Mouse (Mus musculus) limb, embryonic 15.5 days (tissue): ENCODE results near the gene Zfhx3. TPM values are rescaled to one million over a fixed set of nuclear protein-coding genes. Genes with fewer than 3 reads are reported as not detected.
A peak's percentile ranks its signal among the peaks of the same experiment; 100 is the strongest.

Experiments
- ATAC-seq: fragments of 200-750 bp; cut with Nextera tagmentation; 2 replicates; pipeline ENCODE4 v1.8.0; 2017; ENCODE audit warnings: low read depth, moderate TSS enrichment; ENCODE audit not compliant: insufficient number of reproducible peaks, low FRiP score, low TSS enrichment
- H3K27ac ChIP-seq: fragments of 300-500 bp; sonication (generic); 2 replicates; pipeline ENCODE4 v1.5.1; 2015; ENCODE audit warnings: moderate library complexity, mild to moderate bottlenecking, inconsistent platforms
- H3K27me3 ChIP-seq: fragments of 300-500 bp; sonication (generic); 2 replicates; pipeline ENCODE4 v1.6.1; 2015; ENCODE audit warnings: inconsistent platforms
- H3K36me3 ChIP-seq: fragments of 300-500 bp; sonication (generic); 2 replicates; pipeline ENCODE4 v1.6.1; 2015; ENCODE audit warnings: inconsistent platforms
- H3K4me1 ChIP-seq: fragments of 300-500 bp; sonication (generic); 2 replicates; pipeline ENCODE4 v1.6.1; 2015; ENCODE audit warnings: inconsistent platforms
- H3K4me2 ChIP-seq: fragments of 300-500 bp; sonication (generic); 2 replicates; pipeline ENCODE4 v1.6.1; 2015; ENCODE audit warnings: mild to moderate bottlenecking, inconsistent platforms
- H3K4me3 ChIP-seq: fragments of 300-500 bp; sonication (generic); 2 replicates; pipeline ENCODE4 v1.5.1; 2015; ENCODE audit warnings: mild to moderate bottlenecking, inconsistent platforms
- H3K9ac ChIP-seq: fragments of 300-500 bp; sonication (generic); 2 replicates; pipeline ENCODE4 v1.6.1; 2015; ENCODE audit warnings: inconsistent platforms
- H3K9me3 ChIP-seq: fragments of 300-500 bp; sonication (generic); 2 replicates; pipeline ENCODE4 v1.6.1; 2016; ENCODE audit warnings: inconsistent platforms
- WGBS: fragments of 180-500 bp; shearing (Covaris S2); methylation state at CpG from one replicate; pipeline ENCODE4 v1.1.7; 2015; 5-methylcytosine and 5-hydroxymethylcytosine counted together
- polyA plus RNA-seq: library from polyadenylated mRNA; unstranded; fragments of >200 nt; fragmentation: Nextera tagmentation; extraction: Ambion mirVana; gene quantifications from 2 replicates; pipeline ENCODE4 v1.2.1, GENCODE M21; 2015

Zfhx3 gene
- polyA plus RNA-seq, 1 experiment from 2014 or later: 19.3 TPM

DNA sequence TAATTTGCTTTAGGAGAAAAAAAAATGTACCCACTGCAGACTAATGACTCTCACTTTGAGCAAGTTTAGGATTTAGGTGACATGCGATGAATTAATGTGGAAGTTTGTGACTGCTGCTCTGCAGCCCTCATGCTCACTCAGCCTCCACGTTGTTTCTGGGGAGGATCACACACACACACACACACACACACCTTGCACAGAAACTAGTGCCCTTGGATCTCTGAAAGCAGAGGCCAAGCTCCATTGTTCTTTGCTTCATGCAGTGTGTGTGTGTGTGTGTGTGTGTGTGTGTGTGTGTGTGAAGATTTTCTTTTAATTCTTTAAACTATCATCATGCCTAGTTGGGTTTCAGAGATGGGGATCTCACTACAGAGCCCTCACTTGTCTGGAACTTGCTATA, 1020.7 kb downstream of the Zfhx3 start:
- 67% methylated on average over 2 of the region's 2 CpGs for WGBS
- no peak overlapping the region for H3K4me3 ChIP-seq

DNA sequence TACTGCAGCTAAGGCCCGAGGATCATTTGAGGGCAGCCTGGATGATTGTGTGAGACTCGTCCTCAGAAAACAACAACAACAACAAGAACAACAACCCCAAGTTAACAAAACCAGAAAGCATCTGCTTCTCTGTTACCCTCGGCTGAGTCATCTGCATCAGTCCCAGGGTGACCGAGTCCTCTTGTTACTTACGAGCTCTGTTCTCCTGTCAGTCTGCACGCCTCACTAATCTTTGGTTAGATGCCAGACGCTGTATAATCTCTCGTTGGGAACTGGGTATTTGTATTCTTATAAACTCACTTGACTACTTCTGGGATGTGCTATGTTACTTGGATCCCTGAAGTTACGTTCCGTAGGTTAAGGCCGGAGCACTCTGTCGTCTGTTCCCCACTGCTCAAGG, 1023.6 kb downstream of the Zfhx3 start:
- no peaks in the 10 kb centered on the region for H3K9me3 ChIP-seq
- H3K27ac ChIP-seq: no peak overlapping the region
- H3K36me3 ChIP-seq: no peaks in the 10 kb centered on the region
- no peak for ATAC-seq
- no peaks in the 10 kb centered on the region for H3K4me1 ChIP-seq
- H3K27me3 ChIP-seq: no peaks in the 10 kb centered on the region
- no peak overlapping the region for H3K4me3 ChIP-seq
- H3K4me2 ChIP-seq: no peak overlapping the region
- WGBS: 72% methylated on average over 12 of the region's 12 CpGs
- no peak overlapping the region for H3K9ac ChIP-seq

More for the DNA sequence above, 1020.7 kb downstream of the Zfhx3 start:
- H3K9ac ChIP-seq: no peak overlapping the region
- no peak overlapping the region for H3K27ac ChIP-seq
- H3K27me3 ChIP-seq: no peaks in the 10 kb centered on the region
- H3K4me2 ChIP-seq: no peak overlapping the region
- no peaks in the 10 kb centered on the region for H3K9me3 ChIP-seq
- H3K36me3 ChIP-seq: no peaks in the 10 kb centered on the region
- H3K4me1 ChIP-seq: no peaks in the 10 kb centered on the region
- no peak for ATAC-seq

DNA sequence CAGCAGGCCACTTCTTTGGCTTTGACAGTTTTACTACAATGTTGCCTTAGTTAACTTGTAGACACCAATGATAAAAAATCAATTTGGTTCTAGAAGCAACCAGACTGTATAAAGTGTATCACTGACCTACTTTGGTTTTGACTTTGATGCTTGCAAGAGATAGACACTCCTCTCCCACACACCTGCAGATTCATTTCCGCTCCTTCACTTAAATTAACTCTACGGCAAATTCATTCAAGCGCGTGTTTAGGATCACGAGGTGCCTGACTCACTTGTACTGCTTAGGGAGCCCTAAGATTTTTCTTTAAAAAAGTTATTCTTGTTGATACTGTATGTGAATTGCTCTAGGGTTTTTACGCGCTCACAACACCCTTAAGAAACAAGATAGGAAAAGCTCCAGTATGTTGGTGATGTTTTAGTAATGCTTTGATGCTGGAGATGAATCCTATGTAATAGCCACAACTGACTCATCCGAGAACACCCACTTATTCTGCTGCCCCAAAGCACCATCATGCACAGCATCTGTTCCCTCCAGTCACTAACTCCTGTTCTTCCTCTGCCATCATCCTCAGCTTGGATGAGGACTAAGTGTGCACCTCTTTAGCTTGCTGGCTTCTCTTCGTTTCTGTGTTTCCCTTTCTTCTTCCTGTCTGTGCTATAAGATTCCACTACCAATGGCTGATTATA, 1031.3 kb downstream of the Zfhx3 start:
- no peak overlapping the region for H3K4me2 ChIP-seq
- no peaks in the 10 kb centered on the region for H3K27me3 ChIP-seq
- H3K4me3 ChIP-seq: no peak overlapping the region
- no peaks in the 10 kb centered on the region for H3K9me3 ChIP-seq
- no peak for ATAC-seq
- H3K9ac ChIP-seq: no peak overlapping the region
- H3K4me1 ChIP-seq: peaks cover 10% of the 10 kb centered on the region; the same call in 1 of the 2 replicates
- 87% methylated on average over 9 of the region's 9 CpGs for WGBS
- no peaks in the 10 kb centered on the region for H3K36me3 ChIP-seq
- no peak overlapping the region for H3K27ac ChIP-seq

DNA sequence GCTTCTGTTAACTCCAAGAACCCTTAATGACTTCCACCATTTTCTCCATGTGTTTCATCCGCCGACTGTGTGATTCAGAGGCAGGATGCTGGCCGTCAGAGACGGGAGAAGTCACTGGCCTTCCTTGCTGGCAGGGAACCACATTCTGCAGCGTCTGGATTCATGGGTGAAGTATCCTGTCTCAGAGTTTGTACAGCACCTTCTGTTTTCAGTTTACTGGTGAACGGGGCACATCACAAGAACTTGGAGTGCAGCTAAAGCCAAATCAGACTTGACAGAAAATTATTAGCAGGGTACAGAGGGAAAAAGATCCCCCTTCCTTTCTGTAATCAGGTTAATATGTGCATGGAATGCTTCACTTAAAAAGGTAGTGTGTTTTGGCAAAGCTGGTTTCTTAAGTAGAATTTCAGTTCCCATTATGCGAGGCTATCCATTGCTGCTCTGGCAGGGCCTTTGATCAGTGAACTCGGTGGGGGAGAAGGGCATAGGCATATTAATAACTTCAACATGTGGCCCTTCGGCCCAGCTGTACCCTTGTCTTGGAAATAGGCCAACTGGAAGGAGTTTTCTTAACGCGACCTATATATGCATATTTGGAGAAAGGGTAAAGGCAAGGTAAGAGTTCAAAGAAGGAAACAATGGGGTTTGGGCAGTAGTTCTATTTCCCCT, 1035.4 kb downstream of the Zfhx3 start:
- peaks cover 10% of the 10 kb centered on the region; the same call in 1 of the 2 replicates for H3K4me1 ChIP-seq
- peak overlapping the region; percentile 11; the same call in 1 of the 2 replicates for H3K27ac ChIP-seq
- no peaks in the 10 kb centered on the region for H3K27me3 ChIP-seq
- H3K4me3 ChIP-seq: no peak overlapping the region
- 15% methylated on average over 11 of the region's 11 CpGs for WGBS
- ATAC-seq: no peak
- H3K9me3 ChIP-seq: no peaks in the 10 kb centered on the region
- H3K36me3 ChIP-seq: no peaks in the 10 kb centered on the region
- 0 out of 2 replicates have a peak overlapping the region, but pooled peaks have one; percentile 1 for H3K4me2 ChIP-seq
- no peak overlapping the region for H3K9ac ChIP-seq

DNA sequence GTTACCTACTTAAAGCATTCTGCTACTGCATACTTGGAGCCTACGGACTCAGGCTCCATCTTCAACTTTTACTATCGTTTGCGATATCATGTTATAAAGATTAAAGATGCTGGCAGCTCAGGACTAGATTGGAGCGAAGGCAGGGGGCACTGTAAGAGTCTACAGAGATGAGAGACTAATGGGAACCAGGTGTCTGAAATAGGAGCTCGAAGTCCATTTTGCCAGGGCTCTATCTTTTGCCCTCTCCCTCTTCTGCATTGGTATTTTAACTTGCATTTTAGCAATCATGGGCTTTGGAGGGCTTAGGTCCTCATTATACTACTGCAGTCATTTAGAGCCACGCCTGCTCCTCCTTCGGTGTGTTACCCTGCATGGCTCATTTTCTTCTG, 1035.9 kb downstream of the Zfhx3 start:
- ATAC-seq: no peak
- Histone ChIP-seq H3K27me3 (no peaks in the 10 kb centered on the region), H3K27ac (peak overlapping the region; percentile 11; the same call in 1 of the 2 replicates), H3K36me3 (no peaks in the 10 kb centered on the region), H3K9me3 (no peaks in the 10 kb centered on the region), H3K4me3 (no peak overlapping the region), H3K4me2 (no peak overlapping the region), H3K4me1 (peaks cover 10% of the 10 kb centered on the region; the same call in 1 of the 2 replicates), H3K9ac (no peak overlapping the region)
- 29% methylated on average over 7 of the region's 7 CpGs for WGBS

DNA sequence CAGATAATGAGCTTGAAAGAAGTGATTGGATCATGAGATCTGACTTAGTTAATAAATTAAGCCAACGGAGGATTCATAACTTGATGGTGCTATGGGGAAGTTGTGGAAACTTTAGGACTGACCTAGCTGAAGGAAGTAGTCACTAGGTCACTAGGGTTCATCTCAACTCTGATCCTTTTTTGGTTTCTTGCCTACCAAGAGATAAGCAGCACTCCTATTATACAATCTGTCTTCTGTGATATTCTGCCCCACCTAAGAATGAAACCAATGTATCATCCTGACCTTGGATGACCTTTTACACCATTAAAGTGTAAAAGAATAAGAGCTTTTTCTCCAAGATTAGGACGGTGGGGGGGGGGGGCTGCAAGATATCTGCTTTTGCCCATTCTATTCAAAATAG, 1042.5 kb downstream of the Zfhx3 start:
- Histone ChIP-seq H3K9me3 (no peaks in the 10 kb centered on the region), H3K4me2 (no peak overlapping the region), H3K9ac (no peak overlapping the region), H3K27ac (no peak overlapping the region), H3K4me1 (no peaks in the 10 kb centered on the region), H3K4me3 (no peak overlapping the region), H3K36me3 (no peaks in the 10 kb centered on the region), H3K27me3 (no peaks in the 10 kb centered on the region)
- 78% methylated on average over 2 of the region's 2 CpGs for WGBS
- no peak for ATAC-seq

DNA sequence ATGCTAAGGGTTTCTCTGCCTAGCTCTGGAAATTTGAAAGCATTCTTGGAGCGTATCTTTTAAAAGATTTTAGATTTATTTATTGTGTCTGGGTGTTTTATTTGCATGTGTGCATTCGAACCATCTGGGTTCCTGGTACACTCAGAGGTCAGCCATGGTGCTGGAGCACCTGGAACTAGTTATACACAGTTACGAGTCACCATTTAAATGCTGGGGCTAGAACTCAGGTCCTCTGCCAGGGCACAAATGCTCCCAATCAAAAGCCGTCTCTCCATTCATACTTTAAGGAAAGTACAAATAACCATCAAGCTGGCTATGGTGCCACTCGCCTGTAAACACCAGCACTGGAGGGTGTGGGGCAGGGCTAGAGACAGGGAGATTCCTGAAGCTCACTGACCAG, 1047.4 kb downstream of the Zfhx3 start:
- H3K4me3 ChIP-seq: no peak overlapping the region
- no peaks in the 10 kb centered on the region for H3K36me3 ChIP-seq
- WGBS: 39% methylated on average over 5 of the region's 5 CpGs
- no peaks in the 10 kb centered on the region for H3K9me3 ChIP-seq
- H3K27ac ChIP-seq: no peak overlapping the region
- ATAC-seq: no peak
- H3K4me2 ChIP-seq: no peak overlapping the region
- H3K27me3 ChIP-seq: no peaks in the 10 kb centered on the region
- no peak overlapping the region for H3K9ac ChIP-seq
- H3K4me1 ChIP-seq: no peaks in the 10 kb centered on the region

DNA sequence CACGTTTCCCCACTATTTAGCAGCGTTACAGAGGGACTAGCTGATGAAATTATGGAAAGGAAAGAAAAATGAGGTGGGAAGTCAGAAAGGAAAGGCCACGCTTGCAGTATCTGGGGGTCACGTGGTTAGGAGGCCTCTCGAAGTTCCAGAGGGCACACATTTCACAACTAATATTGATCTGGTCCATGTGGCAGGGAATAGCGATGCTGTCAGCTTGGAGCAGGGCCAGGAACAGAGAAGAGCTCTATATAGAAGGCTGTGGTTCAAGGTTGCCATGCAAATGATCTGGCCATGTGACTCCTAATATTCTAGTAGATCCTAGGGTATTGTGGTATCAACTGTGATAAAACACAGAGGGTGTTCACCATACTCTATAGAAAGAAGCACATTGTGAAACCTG, 1048.1 kb downstream of the Zfhx3 start:
- H3K27ac ChIP-seq: no peak overlapping the region
- WGBS: 47% methylated on average over 6 of the region's 6 CpGs
- no peak for ATAC-seq

DNA sequence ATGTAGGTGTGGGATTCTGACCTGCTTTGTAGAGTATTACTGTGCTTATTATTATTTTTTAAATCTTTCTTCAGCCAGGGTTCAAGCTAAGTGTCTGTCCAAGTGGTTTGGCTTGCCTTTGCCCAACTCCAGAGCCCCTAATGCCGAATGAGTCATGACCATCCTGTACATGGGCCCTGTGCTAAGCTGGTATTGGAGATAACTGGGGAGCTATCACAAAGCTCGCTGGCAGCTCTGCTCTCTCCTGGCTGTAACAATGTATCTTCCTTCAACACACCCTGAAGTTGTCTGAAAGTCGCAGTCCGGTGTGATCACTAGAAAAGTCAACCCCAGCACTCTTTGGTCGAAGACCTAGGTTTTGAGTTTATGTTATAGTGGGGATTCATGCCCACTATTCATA, 1049.0 kb downstream of the Zfhx3 start:
- Histone ChIP-seq H3K9ac (no peak overlapping the region), H3K4me2 (no peak overlapping the region), H3K9me3 (no peaks in the 10 kb centered on the region), H3K27ac (no peak overlapping the region), H3K36me3 (no peaks in the 10 kb centered on the region), H3K27me3 (no peaks in the 10 kb centered on the region), H3K4me1 (no peaks in the 10 kb centered on the region), H3K4me3 (no peak overlapping the region)
- ATAC-seq: no peak
- 92% methylated on average over 5 of the region's 5 CpGs for WGBS

More for the DNA sequence above, 1048.1 kb downstream of the Zfhx3 start:
- Histone ChIP-seq H3K36me3 (no peaks in the 10 kb centered on the region), H3K9ac (no peak overlapping the region), H3K4me1 (no peaks in the 10 kb centered on the region), H3K9me3 (no peaks in the 10 kb centered on the region), H3K27me3 (no peaks in the 10 kb centered on the region), H3K4me2 (no peak overlapping the region), H3K4me3 (no peak overlapping the region)

DNA sequence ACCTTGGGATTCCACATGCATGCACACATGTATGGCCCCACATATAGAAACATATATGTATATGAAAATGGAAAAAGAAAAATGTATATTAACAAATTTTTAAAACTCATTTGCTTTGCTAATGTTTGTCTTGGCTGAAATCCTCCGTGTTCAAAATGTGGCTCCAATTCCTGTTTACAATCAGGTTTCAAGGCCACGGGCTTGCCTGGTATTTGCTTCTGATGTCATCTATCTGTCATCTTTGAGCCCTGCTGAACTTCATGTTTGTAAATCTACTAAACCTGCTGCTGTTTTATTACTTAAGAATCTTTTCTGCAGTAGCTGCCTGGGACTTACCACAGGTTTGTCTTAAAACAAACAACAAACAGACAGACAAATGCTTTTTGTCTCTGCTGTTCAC, 1051.3 kb downstream of the Zfhx3 start:
- Histone ChIP-seq H3K9me3 (no peaks in the 10 kb centered on the region), H3K27me3 (no peaks in the 10 kb centered on the region), H3K36me3 (no peaks in the 10 kb centered on the region), H3K9ac (no peak overlapping the region), H3K4me2 (no peak overlapping the region), H3K27ac (no peak overlapping the region), H3K4me3 (no peak overlapping the region), H3K4me1 (no peaks in the 10 kb centered on the region)
- ATAC-seq: no peak
- WGBS: 46% methylated on average over 2 of the region's 2 CpGs

DNA sequence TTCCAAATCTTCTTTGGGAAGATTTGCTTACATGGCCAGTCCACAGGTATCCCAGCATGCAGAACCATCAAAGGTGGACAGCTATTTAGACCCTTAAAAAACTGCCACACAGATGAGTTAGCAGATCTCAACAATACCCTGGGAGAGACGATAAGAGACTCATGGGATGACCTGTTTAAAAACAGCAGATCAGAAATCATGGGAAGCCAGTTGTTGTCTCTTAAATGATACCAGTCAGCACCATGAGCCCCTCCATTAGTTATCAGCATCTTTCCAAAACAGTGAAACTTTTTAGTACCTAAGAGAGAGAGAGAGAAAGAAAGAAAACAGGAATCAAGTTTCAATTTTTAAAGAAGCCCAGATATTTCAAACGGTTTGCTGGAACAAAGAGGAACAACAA, 1051.7 kb downstream of the Zfhx3 start:
- ATAC-seq: no peak
- Histone ChIP-seq H3K27ac (no peak overlapping the region), H3K4me1 (no peaks in the 10 kb centered on the region; the same call in 1 of the 2 replicates), H3K27me3 (no peaks in the 10 kb centered on the region), H3K4me3 (no peak overlapping the region), H3K4me2 (no peak overlapping the region), H3K9ac (no peak overlapping the region), H3K36me3 (no peaks in the 10 kb centered on the region), H3K9me3 (no peaks in the 10 kb centered on the region)
- WGBS: 42% methylated on average over 2 of the region's 2 CpGs

DNA sequence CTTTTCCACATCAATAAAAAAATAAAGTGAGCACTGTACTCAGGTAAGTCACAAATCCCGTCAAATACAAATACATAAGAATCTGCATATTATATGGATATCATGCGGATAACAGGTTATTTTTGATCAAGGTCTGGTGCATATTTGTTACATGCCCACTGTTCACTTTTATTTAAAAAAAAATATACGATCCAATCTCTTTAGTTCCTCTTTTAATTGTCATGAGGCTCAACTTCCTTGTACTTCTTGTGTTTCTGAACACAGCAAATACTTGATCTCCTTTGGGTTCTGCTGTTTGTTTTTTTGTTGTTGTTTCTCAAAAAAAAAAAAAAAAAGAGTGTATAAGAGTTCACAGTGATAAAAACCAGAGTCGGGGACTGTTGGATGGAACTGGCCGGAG, 1052.4 kb downstream of the Zfhx3 start:
- Histone ChIP-seq H3K9me3 (no peaks in the 10 kb centered on the region), H3K4me2 (no peak overlapping the region), H3K36me3 (no peaks in the 10 kb centered on the region), H3K9ac (no peak overlapping the region), H3K4me1 (no peaks in the 10 kb centered on the region; the same call in 1 of the 2 replicates), H3K4me3 (no peak overlapping the region), H3K27ac (no peak overlapping the region), H3K27me3 (no peaks in the 10 kb centered on the region)
- WGBS: 82% methylated on average over 5 of the region's 5 CpGs
- ATAC-seq: no peak
